Mouse (Mus musculus): ENCODE results near the gene Jag2.

- TF ChIP-seq CTCF (IDR thresholded peaks at IDR 0.05) = no peak
- TF ChIP-seq EP300 (IDR thresholded peaks at IDR 0.05) = no peak
These were observed 15.0 kb downstream of the Jag2 start for GRCm38 (mm10) chr12:112914527-112914926.
